Mouse (Mus musculus) c-Kit-negative CD71-positive TER-119-positive erythroid progenitor cells, embryonic 14.5 days (primary cell): ENCODE measurements around the gene Epb41.
A peak's percentile ranks its signal among the peaks of the same experiment; 100 is the strongest.

Source experiments
- DNase-seq: peaks from one replicate; pipeline ENCODE4 v3.0.0-alpha.2; 2013; ENCODE audit warnings: low read depth, low spot score

The Epb41 gene

DNA sequence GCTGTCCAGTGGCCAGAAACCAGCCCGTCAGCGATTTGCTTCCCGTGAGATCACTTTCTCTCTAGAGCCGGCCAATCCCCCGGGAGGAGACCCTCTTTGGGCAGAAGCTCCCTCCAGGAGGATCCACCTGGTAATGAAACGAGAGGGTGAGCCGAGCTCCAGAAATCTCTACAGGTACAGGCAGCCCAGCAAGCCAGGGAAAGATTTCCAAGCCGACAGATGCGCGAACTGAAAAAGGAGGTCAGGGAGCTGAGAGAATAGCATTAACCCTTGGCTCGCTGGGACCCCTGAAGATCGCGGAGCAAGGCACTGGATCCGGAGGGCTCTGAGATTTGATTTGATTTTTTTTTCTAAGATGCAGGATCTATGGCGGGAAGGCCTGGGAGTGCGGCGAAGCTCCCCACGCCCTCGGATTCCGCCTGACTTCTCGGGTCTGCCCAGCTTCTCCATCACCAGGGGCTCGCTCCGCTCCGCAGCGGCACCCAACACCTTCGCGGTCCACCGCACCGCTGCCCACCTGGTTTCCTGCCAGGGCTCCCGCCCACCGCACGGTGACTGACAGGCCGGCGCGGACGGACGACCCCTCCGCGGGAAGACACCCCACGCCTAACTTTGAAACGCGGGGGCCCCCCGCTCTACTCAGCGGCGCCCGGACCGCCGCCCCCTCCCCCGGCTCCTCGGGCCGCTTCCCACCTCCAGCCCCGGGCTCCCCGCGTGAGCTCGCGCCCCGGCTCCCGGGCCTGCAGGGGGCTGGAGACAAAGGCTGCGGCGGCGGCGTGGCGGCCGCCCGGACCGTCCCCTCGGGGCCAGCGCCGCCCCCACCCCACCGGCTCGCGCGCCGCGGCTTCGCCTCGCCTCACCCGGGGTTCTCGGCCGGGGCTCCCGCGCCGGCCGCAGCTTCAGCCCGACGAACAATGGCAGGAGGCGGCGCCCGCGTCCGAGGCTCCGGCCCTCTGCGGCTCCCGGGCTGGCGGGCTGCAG, 26.8 kb downstream of the Epb41 start:
- no peak for DNase-seq

DNA sequence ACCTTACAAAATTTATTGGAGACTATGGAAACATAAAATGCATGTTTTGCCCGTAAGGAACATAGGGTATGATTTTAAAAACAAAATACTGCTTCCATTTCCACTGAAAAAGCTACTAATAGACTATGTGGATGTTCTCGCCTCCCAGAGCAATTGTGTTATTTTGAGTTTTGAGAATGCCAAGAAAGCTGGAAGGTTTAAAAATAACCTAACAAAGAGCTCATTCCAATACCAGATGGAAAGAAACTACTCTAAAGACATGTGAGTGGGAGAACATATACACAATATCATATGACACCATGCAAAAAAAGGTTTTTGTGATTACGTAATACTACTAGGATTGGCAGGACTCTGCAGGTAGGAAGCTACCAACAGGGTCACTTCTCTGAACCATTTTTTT, 31.4 kb downstream of the Epb41 start:
- no peak for DNase-seq

DNA sequence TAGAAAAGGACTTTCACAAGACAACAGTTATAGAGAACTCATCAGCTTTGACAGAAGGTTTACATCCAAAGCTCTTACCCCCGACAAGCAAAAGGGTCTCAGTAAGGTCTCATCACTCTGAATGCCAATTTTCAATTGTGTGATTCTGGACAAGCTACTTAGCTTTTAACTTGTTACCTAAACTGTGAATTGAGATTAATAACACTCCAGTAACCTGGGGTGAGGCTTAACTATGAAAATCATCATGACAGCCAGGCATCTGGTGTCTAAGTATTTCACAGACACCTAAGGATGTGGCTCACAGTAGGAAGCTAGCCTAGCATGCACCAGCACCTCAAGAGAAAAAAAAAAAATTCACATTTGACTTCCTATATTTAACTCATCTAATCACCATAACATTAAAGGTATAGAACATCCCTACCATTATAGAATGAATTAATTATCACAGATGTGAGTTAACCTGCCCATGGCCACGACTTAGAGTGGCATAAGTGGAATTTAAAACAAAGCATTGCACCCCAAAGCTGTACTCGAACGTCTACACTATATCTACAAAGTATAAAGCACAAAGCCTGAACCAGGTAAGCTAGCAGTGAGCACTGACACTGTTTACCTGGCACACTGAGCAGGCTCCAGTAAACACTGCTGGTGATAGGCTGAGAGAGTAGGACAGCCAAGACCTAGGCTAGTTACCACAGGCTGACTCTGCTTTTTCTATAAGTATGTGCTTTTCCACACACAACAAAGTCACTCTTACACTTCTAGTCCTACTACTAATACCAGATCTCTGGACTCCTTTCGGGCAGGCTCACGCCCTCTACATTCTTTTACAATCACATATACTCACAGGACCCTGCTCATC, 33.4 kb downstream of the Epb41 start:
- no peak for DNase-seq

DNA sequence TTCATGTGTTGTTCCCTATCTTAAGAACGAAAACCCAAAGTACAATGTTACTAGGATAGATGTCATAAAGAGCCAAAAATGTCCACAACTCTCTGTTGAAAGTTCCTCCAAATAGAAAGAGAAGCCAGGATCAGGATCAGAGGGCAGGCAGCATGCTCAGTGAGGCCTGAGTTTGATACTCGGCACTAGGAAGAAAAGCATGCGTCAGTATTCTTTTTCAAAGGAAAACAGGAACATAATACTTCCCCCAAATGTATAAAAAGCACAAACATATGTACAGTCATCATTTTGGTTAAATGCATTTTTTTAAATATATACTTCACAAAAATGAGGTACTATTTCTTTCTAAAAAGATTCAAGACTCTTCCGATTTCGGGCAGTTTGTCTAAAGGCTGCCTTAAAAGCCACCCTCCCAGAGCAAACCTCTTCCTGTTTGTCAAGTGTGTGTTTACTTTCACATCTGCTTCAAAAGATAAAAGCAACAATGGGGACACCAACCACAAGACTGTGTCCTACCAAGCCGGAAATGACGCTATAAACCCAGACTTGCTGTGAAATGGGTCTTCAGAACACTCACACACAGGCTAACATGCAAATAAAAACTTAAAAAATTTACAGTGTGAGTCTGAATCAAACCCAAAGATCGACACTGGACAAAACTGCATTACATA, 35.0 kb downstream of the Epb41 start:
- no peak for DNase-seq

DNA sequence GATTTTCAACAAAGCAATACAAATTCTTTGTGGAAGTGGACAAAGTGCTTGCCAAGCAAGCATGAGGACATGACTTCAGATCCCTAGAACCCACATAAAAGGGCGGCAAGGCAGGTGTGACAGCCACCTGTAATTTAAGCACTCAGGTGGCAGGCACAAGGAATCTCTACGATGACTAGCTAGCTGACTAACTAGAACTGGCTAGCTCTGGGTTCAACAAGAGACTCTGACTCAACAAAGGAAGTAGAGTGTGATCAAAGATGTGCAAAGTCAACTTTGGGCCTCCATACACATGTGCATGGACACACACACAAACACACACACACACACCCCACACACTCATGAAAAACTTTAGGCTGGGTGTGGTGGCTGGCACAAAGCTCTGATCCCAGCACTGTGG, 35.6 kb downstream of the Epb41 start:
- DNase-seq = no peak

DNA sequence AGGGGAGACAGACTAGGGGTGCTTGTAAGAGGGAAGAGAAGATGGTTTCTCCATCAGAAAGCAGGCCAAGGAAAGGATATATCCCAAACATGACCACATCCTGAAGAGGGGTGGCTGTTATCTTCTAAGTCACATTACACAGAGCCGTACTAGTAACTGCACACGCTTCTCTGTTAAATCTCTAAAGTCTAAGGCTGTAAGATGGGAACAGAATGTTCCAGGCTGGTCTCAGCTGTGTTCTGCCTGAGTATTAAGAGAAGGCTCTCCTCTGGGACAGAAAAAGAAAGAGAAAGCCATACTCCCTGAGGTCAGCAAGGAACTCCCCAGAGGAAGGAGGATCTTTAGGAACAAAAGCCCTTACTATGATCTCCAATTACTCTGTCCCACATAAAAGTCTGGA, 36.3 kb downstream of the Epb41 start:
- no peak for DNase-seq

DNA sequence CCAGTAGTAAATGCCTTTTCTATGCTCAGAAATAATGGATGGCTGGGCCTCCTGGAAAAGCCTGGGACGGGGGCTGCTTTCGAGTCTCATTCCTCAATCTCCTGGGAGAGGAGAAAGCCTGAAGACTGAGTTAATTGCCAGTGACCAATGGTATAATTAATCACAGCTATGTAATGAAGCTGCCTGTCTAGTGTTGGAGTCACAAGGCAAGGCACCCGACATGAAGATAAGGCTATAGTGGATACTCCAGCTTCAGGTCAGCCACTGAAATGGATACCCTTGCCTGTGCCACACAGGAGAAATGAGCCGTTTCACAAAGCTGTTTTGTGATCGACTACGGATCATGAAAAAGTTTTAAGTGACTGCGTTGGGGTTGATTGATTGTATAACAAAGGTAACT, 37.1 kb downstream of the Epb41 start:
- DNase-seq = no peak

DNA sequence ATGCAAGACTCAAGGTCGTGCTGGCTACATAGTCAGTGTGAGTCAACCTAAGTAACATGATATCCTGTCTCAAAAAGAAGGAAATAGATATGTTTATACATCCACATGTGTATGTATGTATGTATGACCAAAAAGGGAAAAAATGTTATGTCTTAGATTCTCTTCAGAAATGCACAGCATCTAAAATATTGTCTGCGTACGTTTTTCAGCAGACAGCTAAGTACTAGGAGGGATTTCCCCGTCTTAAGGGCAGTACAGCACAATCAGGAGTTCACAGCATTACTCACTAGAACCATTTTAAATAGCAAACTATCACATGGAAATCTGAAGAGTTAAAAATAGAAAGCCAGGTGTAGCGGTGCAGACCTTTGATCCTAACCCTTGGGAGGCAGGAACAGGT, 38.0 kb downstream of the Epb41 start:
- DNase-seq = no peak

DNA sequence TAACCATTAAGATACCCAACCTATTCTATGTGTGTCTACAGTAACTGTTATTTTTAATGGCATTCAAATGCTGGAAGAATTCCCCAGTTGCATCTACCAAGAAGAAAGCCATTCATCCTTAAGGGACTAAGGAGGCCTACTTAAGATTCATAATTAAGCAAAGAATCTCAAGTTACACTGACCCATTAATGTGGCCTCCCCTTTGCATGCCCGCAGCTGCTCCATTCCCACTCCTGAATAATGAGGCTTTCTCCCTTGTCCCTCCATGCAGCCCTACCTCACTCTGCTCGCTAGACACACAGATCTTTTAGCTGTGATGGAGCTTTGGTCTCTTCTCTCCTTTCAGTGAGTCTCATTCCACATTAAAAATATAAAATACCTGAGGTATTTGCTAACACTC, 40.9 kb downstream of the Epb41 start:
- DNase-seq = no peak

DNA sequence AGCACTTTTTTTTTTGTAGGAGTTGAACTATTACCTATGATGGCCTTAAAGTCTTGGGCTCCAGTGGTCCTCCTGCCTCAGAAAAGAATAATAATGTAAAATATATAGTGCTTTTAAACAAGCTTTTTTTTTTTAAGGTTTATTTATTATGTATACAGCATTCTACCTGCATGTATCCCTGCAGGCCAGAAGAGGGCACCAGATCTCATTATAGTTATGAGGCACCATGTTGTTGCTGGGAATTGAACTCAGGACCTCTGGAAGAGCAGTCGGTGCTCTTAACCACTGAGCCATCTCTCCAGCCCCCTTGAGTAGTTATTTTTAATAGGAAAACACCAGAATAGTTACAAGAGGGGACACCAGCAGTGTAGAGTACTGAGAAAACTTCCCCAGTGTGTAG, 41.9 kb downstream of the Epb41 start:
- DNase-seq = no peak

DNA sequence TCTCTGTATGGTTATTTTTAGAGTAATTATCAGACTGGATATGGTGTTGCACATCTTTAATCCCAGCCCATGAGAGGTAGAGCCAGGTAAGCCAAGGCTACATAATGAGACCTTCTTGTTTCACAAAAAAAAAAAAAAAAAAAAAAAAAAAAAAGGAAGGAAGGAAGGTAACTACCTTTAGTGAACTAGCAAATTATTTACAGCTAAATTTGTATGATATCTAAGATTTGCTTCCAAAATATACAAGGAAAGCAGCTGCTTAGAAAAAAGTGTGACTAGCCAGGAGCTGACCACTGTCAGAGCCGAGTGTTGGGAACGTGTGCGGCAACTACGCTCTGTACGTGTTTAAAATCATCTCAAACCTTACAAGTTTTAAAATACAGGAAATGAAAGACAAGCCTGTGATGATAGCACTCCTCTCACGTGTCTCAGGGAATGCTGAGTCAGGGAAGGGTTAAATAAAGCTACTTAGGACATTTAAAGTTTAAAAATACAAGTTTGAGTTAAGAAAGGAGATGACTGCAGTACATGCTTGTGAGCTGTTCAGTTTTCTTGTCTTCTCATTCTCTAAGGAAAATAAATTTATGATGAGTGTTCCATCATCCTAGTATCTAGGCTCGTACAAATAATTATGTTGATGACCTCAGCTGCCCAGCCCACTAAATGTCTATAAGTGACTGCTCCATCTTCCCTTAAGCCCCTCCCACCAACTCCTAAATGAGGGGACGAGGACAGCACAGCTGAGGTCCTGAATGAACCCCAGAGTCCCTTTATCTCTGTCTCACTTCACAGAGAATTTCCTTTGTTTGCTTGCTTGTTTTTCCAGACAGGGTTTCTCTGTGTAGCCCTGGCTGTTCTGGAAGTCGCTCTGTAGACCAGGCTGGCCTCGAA, 45.0 kb downstream of the Epb41 start:
- DNase-seq = no peak

DNA sequence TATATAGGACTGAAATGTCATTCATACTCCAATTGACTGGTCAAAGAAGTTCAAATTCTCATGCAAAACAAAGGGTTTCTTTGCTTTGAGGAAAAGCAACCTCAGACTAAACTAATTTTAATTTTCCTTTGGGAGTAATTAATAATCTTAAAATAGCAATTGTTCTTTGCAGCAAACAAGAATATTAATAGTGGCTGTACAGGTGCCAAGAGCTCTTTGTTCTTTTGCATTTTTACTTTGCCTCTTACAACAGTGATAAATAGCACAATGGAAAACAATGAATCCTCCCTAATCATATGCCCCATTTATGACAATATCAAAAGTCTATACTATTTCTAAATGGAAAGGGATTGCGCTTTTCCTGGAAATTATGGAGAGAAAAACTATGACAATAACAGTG, 47.3 kb downstream of the Epb41 start:
- DNase-seq = no peak

DNA sequence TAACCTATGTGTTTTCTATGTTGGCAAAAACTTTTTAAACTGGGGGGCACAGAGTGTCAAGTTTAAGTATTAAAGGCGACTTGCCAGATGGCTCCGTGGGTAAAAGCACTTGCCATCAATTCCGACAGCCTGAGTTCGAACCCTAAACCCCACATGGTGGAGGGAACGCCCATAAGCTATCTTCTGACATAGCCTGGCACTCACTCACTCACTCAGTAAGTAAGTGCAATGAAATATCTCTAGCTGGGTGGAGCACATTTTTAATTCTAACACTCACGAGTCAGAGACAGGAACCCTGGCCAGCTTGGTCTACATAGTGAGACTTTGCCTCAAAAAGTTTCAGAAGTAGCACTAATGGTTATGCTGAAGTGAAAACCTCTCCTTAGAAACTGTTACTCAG, 48.0 kb downstream of the Epb41 start:
- peak; percentile 65 for DNase-seq

DNA sequence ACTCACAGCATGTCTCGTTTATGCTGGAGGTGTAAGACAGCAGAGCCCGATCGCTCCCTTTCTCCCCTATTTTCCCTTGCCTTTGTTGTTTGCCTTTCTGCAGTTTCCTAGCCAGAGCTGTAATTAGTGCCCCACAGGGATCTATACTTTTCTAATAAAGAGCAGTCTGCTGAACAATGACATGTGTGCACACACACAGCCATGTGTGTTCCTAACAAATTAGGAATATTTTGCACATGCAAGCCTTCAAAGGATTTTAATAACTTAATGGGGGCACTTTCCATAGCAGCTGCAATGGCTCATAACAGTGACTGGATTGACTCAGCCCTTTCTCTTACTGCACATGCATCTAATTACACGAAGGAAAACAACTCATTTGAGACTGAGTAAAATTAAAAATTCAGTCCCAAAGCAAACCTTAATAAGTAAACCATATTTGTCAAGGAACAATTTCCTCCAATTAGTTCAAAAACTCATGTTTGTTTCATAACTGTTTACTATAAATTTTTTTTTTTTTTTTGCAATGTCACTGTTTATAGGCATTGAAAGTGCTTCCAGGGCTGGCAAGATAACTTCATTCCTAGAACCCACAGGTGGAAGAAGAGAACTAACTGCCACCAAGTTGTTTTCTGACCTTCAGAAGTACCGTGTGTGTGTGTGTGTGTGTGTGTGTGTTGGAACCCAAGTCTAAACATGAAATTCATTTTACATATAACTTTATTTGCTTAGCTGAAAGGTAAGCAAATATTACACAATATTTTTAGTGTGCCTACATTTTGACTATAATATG, 49.2 kb downstream of the Epb41 start:
- DNase-seq = peak; percentile 61

DNA sequence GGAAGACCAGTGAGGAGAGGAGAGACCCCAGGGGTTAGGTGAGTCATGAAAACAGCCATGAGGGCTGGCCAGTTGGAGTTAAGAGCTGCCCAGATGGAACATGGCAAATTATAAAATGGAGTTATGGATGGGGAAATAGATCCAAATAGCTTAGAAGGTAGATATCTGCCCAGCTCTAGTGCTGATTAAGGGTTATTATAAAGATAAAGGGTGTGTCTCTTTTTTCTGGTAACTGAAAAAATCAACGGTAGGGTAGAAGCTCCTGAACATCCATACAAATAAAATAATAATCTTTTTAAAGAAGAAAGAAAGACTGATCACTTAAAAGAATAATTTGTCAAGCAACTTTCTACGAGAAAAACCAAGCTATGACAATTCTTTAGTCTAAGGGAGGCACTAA, 49.9 kb downstream of the Epb41 start:
- no peak for DNase-seq

DNA sequence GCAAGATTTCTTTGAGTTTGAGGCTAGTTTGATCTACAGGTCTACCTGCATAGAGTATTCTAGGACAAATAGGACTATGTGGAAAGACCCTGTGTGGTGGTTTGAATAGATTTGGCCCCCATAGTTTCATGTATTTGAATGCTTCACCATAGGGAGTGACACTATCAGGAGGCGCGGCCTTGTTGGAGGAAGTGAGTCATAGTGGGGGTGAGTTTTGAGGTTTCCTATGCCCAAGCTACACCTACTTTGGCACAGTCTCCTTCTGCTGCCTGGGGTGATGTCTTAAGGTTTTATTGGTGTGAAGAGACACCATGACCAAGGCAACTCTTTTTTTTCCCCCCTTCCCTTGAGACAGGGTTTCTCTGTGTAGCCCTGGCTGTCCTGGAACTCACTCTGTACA, 51.3 kb downstream of the Epb41 start:
- DNase-seq = no peak

DNA sequence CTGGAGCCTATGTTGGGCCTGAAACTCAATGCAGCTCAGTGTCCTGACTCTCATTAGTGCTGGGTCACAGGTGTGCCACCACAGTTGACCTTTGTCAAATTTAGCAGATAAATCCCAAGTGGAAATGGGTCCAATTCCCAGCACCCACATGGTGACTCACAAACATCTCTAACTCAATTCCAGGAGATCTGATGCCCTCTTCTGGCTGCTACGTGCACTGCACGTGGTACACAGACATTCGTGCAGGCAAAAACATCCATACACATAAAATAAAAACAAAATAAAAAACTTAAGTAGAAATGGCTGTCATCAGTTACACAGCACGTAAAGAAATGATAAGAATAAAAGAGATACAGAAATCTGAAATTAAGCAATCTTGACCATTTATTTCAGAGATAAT, 52.5 kb downstream of the Epb41 start:
- DNase-seq = no peak

DNA sequence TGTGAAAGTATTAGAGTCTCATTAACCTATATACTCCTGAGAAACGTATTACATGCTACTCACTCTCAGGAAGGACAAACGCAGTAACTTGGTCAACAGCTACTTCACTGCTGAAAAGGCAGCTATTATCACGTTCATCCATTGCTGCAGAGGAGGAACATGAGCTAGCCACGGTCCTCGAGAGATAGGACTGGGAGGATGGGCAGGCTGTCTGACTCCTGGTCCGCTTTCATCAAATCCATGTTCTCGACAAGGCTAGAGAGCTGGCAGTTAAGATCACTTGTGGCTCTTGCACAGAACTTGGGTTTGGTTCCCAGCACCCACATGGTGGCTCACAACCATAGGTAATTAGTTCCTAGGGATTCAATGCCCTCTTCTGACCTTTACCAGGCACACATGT, 53.2 kb downstream of the Epb41 start:
- no peak for DNase-seq

DNA sequence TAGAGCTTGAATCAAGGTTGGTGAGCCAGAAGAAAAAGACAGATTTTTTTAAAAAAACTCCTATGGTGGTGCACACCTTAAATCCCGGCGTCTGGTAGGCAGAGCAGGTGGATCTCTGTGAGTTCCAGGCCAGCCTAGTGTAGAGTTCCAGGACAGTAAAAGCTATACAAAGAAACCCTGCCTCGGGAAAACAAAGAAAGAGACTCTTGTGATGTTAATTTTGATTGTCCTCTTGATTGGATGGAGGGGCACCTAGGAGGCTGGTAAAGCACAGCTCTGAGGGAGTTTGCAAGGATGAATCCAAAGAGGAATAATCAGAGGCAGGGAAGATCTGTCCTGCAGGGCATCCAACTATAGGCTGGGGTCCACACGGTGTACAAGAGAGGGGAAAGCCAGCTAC, 56.6 kb downstream of the Epb41 start:
- DNase-seq = no peak

DNA sequence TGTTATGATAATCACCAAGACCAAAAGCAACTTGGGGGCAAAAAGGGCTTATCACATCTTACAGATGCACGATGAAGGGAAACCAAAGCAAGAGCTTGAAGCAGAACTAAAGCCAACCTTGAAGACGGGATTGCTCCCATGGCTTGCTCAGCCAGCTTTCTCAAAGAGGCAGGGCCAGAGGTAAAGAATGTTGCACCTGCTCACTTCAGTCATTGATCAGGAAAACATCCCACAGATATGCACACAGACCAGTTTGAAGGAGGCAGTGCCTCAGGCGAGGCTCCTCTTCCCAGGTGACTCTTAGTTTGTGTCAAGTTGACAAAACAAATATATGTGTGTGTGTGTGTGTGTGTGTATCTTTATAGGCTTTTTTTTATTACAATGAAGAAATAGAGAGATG, 59.7 kb downstream of the Epb41 start:
- DNase-seq = no peak
